Mouse (Mus musculus) neural tube, embryonic 10.5 days (tissue): ENCODE data around the gene Gm3045.
A peak's percentile ranks its signal among the peaks of the same experiment; 100 is the strongest.

Experiments used
- DNase-seq: peaks from one replicate; pipeline ENCODE4 v3.0.0-alpha.2; 2017; ENCODE audit warnings: low spot score; ENCODE audit errors: extremely low spot score

Gm3045 gene

GRCm38 (mm10) chr13:56435615-56436287 is 9.4 kb downstream of the Gm3045 start:
- DNase-seq: no peak

DNA sequence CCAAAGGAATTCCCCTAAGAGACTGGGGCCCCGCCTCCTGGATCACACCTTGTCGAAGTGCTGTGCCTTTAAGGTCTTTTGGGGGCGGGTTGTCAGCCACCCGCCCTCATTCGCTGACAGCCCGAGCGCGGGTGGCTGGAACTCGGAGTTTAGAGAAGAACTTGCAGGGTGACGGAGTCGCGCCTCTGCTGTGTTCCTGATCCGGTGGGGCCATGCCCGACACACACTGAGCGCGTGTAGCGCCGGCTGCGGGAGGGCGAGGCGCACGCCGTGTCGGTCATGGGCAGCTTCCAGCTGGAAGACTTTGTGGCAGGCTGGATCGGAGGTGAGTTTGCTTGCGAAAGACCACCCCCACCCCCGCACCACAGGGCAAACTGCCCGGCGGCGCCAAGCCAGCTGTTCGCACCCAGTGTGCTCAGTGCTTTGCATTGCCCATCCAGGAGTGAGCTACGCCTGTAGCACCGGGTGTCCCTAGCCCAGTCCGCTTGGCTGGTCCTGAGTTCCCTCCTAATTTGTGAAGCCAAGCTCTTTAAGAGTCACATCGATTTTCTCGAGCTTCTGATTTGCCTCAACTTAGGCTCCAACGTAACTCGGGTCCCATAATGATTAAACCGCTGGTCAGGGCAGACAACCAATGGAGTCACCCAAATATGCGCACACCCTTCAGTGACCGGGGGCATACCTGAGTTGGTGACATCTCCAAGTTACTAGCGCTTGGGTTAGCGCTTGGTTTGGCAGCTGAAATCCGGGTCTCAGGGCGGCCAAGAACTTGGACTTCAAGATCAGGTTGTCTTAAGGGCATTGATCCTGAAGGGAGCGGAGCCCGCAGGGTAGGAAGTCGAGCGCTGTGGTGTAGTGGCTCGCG is 12.0 kb downstream of the Gm3045 start, which contains the start of gene Slc25a48:
Gene Slc25a48 (plus strand): TSS at position 145 of the 865 bp plus-strand sequence.
- peak; percentile 44 for DNase-seq

- DNase-seq: no peak
These were observed 17.0 kb downstream of the Gm3045 start for GRCm38 (mm10) chr13:56443411-56443810.

- no peak for DNase-seq
These were observed 17.7 kb downstream of the Gm3045 start for GRCm38 (mm10) chr13:56444112-56444511.

- no peak for DNase-seq
These were observed 18.6 kb downstream of the Gm3045 start for GRCm38 (mm10) chr13:56444996-56445395.

GRCm38 (mm10) chr13:56449239-56450030 is 23.0 kb downstream of the Gm3045 start:
- DNase-seq: no peak

DNA sequence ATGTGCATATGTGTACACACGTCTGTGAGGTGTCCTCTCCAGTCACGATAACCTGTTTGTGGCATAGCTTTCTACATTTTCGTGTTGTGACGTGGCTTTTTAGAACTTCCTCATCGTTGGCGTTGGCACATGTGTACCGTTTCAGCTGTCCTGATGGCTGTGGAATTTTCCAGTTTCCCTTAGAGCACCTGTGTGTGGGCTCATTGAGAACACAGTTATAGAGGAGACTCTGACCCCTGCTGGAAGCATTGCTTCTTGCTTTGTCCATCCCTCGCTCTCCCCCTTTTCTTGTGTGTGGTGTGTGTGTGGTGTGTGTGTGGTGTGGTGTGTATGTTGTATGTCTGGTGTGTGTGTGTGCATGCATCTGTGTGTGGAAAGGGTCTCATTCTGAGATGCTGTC is 23.6 kb downstream of the Gm3045 start:
- DNase-seq: no peak

GRCm38 (mm10) chr13:56458001-56458400 is 31.6 kb downstream of the Gm3045 start:
- DNase-seq: no peak

DNA sequence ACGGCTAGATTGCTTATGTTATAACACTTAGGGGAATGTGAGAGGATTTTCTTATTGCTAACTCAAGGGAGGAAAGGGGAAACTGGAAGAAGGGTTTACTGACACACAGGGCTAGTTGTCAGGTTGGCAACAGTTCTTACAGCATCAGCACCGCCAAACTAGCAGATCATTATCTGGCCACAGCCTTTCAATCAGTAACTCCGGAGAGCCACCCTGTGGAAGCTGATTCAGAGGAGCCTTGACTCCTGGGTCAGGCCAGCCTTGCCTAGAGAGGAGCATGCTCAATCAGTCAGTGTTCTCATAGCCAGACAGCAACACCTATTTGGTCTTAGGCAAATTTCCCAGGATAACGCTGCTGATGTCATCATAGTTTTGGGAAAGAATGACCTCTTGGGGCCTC is 35.1 kb downstream of the Gm3045 start:
- DNase-seq: no peak

DNA sequence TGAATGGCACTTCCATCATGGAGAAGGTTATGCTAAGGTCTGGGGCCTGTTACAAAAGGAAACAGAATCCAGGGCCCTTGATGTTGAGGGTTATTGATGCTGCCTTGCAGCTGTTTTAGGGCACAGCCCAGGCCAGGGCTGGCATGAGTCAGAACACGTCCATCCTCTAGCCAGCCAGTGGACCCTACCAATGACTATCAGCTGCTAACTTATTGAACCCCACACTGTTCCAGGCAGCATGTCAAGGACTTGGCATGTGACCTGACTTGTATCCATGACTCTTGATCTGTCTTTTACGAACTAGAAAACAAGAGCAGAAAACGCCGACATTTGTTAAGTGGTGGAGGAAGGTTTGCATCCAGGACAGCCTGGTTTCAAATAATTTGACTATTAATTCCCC is 36.4 kb downstream of the Gm3045 start:
- no peak for DNase-seq

DNA sequence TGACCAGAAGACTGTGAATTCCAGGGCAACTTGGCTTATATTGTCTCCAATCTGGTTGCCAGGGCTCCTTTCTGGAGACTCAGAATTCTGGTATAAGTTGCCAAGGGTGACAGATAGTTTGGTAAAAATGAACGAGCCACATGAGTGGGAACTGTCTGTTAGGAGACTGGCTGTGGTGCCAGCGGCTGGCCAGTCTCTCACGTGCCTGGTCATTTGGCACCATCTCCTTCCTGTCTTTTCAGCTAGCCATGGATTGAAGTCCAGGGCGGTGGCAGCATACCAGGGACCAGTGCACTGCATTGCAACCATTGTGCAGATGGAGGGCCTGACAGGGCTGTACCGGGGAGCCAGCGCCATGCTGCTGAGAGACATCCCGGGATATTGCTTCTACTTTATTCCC is 36.9 kb downstream of the Gm3045 start:
- no peak for DNase-seq

- DNase-seq: no peak
These were observed 37.4 kb downstream of the Gm3045 start for GRCm38 (mm10) chr13:56463750-56464149.

- DNase-seq: no peak
These were observed 41.4 kb downstream of the Gm3045 start for GRCm38 (mm10) chr13:56467786-56468185.

GRCm38 (mm10) chr13:56468536-56468935 is 42.1 kb downstream of the Gm3045 start:
- no peak for DNase-seq

DNA sequence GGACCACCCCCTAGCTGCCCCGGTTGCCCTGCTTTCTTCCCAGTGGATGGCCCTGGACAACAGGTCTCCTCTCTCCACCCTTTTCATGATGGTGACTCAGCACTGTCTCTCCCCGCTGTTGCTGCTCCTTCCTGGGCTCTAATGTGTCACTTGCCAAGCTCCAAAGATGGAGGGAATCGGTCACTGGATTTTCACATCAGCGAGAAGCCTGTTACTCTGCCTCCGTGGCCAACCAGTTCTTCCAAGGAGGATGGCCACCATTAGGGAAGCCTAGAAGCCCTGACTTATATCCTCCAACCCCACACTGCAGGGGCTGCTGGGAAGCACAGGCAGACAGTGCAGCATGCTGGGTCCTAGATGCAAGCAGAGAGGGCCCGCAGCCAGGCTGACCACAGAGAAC is 44.8 kb downstream of the Gm3045 start:
- DNase-seq: no peak

- DNase-seq: no peak
These were observed 45.6 kb downstream of the Gm3045 start for GRCm38 (mm10) chr13:56471951-56472350.

DNA sequence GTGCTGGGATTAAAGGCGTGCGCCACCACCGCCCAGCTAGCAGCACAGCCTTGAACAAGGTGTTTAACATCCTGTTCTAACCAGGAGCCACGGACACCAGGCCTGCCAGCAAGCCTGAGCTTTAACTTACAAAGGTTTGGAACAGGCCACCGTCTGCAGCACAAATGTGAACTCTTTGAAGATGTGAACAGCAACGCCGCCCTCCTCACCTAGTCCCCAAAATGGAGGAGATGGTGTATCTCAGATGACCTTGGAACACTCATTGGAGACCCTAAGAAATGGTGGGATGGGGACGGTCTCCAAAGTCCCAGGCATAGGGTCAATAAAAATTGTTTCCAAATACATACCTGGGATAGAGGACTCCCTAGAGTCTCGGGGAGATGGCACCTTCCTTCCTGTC is 46.3 kb downstream of the Gm3045 start:
- DNase-seq: no peak

GRCm38 (mm10) chr13:56475363-56475762 is 49.0 kb downstream of the Gm3045 start:
- DNase-seq: peak; percentile 31

DNA sequence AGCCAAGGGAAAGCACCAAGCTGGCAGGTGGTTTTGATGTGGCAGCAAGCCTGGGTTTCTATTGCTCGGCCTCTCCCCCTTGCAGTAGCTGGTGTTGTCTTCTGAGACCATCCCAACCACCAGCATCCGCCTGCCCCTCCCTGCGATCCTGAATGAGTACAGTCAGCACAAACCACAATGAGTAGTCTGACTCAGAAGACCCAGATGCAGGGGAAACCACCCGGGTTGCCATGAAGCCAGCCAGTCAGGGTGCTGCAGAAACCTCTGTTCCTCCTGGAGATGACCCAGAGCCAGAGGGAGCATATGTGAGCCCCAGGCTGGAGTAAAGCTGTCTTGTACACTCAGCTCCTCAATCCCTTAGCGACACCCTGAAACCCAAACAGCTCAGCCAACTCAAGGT is 50.4 kb downstream of the Gm3045 start:
- DNase-seq: no peak

DNA sequence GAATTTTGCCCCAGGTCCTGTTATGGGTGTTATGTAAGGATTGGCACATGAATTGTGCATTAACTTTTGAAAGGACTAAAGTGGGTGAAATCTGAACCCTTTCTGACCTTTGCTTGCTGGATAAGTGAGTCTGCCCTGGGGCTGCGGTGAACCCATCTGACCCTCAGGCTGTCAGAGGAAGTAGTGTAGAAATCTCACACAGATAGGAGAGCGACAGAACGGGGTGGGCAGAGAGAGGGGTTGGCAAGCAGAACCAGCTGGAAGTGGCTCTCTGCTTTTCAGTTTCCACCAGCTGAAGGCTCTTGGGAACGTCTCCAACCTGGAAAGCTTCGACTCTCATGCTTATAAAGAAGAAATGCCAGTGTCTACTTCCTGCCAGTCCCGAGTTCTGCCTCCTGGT is 50.9 kb downstream of the Gm3045 start:
- DNase-seq: no peak

GRCm38 (mm10) chr13:56478027-56478426 is 51.6 kb downstream of the Gm3045 start:
- DNase-seq: no peak

GRCm38 (mm10) chr13:56482146-56482545 is 55.8 kb downstream of the Gm3045 start, which contains the start of gene Il9:
Gene Il9 (minus strand): TSS chr13:56482246.
- no peak for DNase-seq
